Mouse (Mus musculus): ENCODE results near the gene Acp2.

The Acp2 gene

GRCm38 (mm10) chr2:91202222-91202971 lies at the start of gene Acp2, which contains the start of gene Nr1h3:
Gene Acp2 (plus strand): TSS chr2:91202885.
Gene Nr1h3 (minus strand): TSS chr2:91202834.
- DNase-seq = peak; percentile 94 to 96

- DNase-seq = no peak
Measured at GRCm38 (mm10) chr2:91152885-91153377, 49.8 kb upstream of the Acp2 start.

- no peak for DNase-seq
Measured at GRCm38 (mm10) chr2:91154091-91154490, 48.6 kb upstream of the Acp2 start.

- no peak for DNase-seq
Measured at GRCm38 (mm10) chr2:91157002-91157752, 45.5 kb upstream of the Acp2 start.

- DNase-seq = peak in 1 of 2 experiments; percentile 7
Measured at GRCm38 (mm10) chr2:91160591-91160990, 42.1 kb upstream of the Acp2 start.

DNA sequence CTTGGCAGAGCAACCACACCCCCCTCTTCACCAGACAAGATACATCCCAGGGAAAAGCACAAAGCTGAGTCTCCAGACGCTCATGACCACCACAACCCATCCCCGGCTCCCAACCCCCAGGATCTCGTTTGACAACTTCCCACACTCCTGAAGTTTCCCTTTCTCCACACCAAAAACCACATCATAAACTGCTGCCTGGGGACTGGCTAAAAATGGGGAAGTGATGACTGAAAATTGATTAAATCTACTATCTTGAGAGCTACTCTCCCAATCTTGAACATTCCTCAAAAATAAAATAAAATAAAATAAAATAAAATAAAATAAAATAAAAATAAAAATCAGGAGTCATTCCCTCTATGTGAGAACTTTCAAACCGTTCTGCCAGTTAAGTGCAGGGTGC lies 39.7 kb upstream of the Acp2 start:
- no peak for DNase-seq

GRCm38 (mm10) chr2:91163532-91163931 lies 39.2 kb upstream of the Acp2 start:
- DNase-seq = no peak

- DNase-seq = no peak
Measured at GRCm38 (mm10) chr2:91164991-91165390, 37.7 kb upstream of the Acp2 start.

GRCm38 (mm10) chr2:91167629-91168028 lies 35.1 kb upstream of the Acp2 start:
- DNase-seq = no peak

DNA sequence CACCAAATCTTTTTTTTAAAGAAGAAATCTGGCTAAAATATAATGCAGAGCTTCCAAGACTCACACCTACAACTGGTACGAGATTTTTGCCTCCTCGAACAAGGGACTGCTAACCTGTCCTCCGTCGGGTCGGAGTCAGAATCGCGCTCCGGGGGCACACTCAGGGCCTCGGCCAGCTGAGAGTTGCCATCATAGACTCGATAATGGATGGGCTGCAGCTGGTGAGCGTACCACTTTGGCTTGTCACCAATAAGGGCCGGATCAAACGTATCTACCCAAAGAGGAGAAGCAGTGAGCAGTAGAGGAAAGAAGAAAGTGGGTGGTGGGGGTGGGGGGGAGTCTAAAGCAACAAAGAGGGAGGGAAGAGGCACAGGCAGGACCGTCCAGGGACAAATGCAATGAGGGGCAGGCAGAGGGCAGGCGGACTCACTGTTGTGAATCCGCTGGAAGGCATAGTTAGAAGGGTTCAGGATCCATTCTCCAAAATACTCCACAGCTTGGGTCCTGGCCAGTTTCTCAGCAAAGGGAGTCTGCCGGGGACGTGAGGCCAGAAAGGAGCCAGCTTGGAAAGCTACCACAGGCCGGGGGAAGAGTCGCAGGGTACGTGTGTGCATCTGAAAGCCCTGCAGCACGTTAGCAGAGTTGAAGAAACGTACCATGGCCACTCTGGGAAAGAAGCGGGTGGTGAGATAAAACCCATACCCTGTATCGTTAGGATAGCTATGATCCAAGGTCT lies 32.9 kb upstream of the Acp2 start:
- DNase-seq = no peak

DNA sequence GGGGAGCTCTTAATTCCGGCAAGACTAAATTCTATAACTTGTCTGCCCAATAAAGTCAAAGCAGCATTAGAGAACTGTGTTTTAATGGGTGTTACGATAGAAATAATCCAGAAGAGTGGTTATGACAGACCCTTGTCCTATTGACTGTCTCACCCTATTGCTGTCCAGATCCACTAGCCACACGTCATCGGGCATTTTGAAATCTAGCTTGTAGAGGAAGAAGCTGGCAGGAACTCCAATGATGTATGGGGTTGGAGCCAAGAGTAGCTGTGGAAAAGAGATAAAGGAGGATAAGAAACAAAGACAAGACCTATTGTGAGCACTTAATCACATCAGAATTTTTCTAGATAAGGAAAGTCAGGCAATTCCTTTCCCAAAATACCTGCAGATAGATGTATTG lies 27.2 kb upstream of the Acp2 start:
- no peak for DNase-seq

DNA sequence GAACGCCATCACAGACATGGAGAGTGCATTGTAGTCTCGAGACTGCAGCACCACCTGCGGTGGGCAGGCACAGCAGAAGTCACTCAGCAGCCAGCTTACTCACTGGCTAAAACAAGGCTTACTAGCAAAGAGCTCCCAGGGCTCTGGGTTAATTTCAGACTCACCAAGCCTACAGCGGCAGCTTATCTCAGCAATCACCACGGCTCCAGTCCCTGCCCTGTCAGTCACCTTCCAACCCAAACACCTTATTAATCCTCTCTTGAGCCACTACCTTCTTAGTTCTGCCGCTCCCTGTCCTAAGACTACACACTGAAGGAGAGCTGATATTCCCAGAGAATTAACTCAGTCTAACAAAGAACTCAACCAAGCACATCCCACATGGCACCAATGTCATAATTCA lies 26.5 kb upstream of the Acp2 start:
- DNase-seq = no peak

DNA sequence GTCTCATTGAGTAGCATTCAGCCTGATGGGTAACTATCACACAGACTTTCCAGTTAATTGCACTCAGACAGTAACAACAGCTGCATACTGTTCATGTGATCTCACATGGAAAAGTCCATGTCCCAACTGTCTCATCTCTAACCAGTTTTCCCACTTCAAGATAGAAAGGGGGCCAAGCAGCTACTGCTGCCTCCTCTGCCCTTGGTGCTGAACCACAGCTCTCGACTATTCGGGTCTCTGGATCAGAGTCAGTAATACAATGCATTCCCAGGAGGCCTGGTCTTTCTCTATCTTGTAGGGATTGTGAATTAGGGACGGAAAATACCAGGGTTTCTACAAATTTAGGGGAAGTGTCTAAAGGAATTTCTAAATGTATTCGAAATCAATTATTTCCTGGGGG lies 22.9 kb upstream of the Acp2 start:
- DNase-seq = no peak

DNA sequence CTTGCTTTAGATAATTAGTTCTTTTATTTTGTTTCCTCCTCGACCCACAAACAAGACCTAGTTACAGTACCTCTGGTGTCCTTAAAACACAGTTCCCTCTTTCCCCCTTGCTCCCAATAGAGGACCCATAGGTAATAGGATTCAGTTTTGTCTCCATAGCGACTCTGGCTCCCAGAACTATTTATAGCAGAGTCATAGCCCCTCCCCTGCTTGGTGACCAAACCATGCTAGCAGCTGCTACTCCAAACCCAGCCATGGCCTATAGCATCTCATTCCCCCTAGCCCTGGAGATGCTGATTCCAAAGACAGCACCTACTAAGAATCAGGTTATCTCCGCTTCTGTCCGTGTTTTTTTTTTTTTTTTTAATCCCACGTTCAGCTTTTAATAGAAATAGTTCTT lies 22.0 kb upstream of the Acp2 start:
- DNase-seq = no peak

- peak in 1 of 2 experiments; percentile 8 for DNase-seq
Measured at GRCm38 (mm10) chr2:91182016-91182404, 20.7 kb upstream of the Acp2 start.

- peak in 1 of 2 experiments; percentile 21 for DNase-seq
Measured at GRCm38 (mm10) chr2:91182405-91183147, 20.1 kb upstream of the Acp2 start.

DNA sequence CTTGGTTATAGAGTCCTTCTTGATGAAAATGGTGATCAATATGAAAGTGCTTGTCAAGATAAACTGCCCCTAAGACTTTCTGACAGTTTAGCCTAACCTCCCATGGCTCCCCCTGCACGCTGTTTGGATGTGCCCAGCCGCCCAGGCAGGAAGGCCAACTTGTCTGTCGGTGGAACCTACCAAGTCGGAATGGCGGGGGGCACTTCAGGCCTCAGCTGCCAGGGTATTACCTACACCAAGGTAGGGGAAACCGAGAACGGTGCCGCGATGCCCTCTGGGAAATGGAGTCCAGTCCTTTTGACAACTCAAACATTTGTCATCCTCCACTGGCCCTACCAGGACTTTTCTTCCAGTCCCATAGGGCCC lies 19.6 kb upstream of the Acp2 start:
- peak; percentile 96 to 98 for DNase-seq

DNA sequence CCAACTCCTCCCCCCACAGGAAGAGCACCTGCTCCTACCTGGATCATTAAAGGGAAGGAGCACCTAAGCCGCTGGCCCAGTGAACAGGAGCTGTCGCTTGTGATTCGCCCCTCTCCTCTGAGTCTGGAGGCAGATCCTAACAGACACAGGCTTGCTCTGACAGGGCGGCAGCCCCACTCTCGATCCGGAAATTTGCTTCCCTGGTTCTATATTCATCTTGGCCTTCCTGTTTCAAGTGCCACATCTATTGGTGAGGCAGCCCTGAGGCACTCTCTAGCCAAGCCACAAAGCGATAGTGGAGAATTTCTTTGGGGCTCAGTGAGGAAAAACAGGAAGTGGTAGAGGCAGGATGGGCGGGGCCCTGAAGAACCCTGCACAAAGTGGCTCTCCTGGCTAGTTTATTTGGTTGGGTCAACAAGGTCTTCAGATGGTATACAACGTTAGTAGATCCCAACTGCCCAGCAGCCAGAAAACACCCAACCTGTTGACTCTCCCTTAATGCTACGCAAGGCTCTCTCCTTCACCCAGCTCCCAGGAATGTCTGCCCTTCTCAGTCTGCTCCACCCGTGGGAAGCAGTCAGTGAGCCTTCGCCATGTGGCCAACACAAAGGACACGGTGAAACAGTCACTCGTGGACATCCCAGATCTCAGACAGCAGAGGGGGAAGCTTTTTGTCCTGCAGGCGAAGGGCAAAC lies 18.8 kb upstream of the Acp2 start, which contains the start of gene Madd:
Gene Madd, minus strand, starts transcription at position 127 of the 695 bp plus-strand sequence.
- DNase-seq = peak in 1 of 2 experiments; percentile 38

DNA sequence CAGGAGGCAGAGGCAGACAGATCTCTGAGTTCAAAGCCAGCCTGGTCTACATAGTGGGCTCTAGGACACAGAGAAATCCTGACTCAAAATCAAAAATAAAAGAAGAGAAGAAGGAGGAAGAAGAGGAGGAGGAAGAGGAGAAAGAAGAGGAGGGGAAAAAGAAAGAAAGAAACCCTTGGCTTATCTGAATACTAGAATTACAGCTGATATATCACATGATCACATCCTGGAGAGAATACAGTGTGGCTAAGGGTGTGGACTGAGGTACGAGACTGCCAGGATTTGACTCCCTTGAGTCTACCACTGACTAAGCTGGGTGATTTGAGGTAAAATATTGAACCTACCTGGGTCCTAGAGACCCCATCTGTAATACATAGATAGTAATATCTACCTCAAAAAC lies 16.5 kb upstream of the Acp2 start:
- no peak for DNase-seq

DNA sequence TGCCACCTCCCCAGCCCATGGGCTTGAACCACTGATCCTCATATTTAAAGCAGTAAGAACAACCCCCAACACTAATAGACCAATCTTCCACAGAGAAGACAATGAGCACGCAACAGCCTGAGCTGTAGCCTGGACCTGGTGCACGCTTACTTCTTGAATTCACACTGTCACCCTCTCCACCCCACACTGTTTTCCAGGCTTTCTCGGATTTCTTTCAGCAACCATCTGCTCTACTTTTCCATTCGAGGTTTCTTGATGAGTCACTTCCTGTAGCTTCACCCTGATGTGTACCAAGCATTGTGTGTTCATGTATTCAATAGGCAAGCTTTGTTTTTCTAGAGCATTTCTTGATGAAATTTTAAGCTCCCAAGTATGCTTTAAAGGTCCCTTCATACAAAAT lies 15.3 kb upstream of the Acp2 start:
- no peak for DNase-seq

DNA sequence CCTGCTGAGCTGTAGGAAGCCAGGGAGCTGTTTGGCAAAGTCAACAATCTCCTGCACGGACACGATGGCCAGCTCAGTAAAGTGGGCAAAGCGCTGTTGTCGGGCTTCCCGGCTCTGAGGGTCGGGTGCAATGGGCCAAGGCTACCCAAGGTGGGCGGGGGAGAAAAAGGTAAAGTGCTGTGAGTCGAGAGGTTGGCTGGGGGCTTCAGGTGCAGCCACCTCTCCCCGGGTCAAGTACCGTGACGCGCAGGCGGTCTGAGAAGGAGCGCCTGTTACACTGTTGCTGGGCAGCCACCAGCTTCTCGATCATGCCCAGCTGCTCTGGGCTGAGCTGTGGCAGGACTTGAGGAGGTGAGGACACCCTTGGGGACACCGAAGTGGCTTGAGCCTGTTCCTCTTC lies 12.2 kb upstream of the Acp2 start:
- no peak for DNase-seq

Data from kidney, adult 8-10 months (tissue).